Mouse (Mus musculus): ENCODE measurements around the gene Msln. TPM values are rescaled to one million over a fixed set of nuclear protein-coding genes. Genes with fewer than 3 reads are reported as not detected.

Gene Msln
- total and polyA plus RNA-seq, 3 experiments, result not detected

DNA sequence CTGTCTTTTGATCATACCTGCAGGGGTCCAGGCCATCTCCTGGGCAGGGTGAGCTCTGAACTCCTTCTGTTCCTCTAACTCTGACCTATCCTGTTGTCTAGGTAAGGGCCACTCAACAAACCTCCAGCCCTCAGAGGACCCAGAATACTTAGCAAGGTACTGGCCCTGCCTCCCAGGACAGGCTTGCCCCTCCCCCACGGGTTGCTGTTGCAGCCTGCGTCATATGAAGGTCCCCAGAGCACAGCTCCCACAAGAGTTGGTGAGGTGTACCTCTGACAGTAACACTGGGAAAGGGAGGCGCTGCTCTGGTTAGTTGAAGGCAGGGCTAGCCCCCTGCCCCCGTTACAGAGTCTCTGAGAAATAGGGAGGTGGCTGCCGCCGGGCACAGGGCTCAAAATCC is 38.0 kb downstream of the Msln start:
- H3K36me3 ChIP-seq (ENCODE audit: control insufficient read depth in 1 of 2, insufficient read depth in 2 of 2, low read length in 2 of 2), result no peaks in the 10 kb centered on the region
- no peaks in the 10 kb centered on the region for H3K9me3 ChIP-seq (replicated peaks; ENCODE audit: insufficient read depth, low read length)
- no peak overlapping the region for H3K27ac ChIP-seq (ENCODE audit: control insufficient read depth, low read depth, low read length)
- no peak overlapping the region for H3K4me3 ChIP-seq (ENCODE audit: control insufficient read depth in 1 of 2, insufficient read depth in 1 of 2, low read depth in 2 of 2, low read length in 2 of 2)
- no peak for DNase-seq (ENCODE audit: low read depth, low spot score)
- H3K79me2 ChIP-seq (ENCODE audit: control insufficient read depth, insufficient read depth, low read length, poor library complexity), result no peaks in the 10 kb centered on the region
- TF ChIP-seq EP300 (IDR thresholded peaks at IDR 0.05; ENCODE audit: low read depth in 1 of 2, low read length in 2 of 2) (no peak), MAZ (IDR thresholded peaks at IDR 0.05; ENCODE audit: low read depth, low read length) (no peak)
- H3K27me3 ChIP-seq (ENCODE audit: control insufficient read depth in 1 of 2, insufficient read depth in 2 of 2, low read length in 2 of 2), result 0 out of 4 replicates have a peak, but pooled peaks cover 0 to 1% of the 10 kb centered on the region in 2 experiments
- no peak overlapping the region for H3K9ac ChIP-seq (ENCODE audit: control insufficient read depth, low read depth, low read length, poor library complexity, severe bottlenecking)
- peaks cover 0 to 10% of the 10 kb centered on the region in 2 experiments; a peak in 2 of 4 replicates for H3K4me1 ChIP-seq (ENCODE audit: control insufficient read depth in 1 of 2, insufficient read depth in 2 of 2, low read length in 2 of 2)

DNA sequence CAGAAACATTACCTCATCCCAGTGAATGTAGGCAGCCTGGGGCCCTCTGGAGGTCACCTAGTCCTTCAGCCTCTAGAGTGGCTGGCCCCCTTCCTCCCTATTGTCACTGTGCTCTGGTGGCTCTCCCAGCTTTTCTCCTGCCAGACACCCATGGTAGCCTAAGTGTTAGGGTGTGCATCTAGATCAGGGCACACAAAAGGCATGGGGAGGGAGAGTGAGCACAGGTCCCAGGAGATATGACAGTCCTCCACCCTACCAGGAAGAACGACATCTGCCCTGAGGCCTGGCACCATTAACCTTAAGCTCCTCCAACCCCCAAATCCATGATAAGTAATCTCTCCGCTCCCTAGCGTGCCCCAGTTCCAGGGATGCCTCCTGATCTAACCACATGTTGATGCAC is 38.6 kb downstream of the Msln start:
- Histone ChIP-seq H3K79me2 (ENCODE audit: control insufficient read depth, insufficient read depth, low read length, poor library complexity) (no peaks in the 10 kb centered on the region), H3K9ac (ENCODE audit: control insufficient read depth, low read depth, low read length, poor library complexity, severe bottlenecking) (no peak overlapping the region), H3K27ac (ENCODE audit: control insufficient read depth, low read depth, low read length) (no peak overlapping the region), H3K36me3 (ENCODE audit: control insufficient read depth in 1 of 2, insufficient read depth in 2 of 2, low read length in 2 of 2) (no peaks in the 10 kb centered on the region), H3K4me3 (ENCODE audit: control insufficient read depth in 1 of 2, insufficient read depth in 1 of 2, low read depth in 2 of 2, low read length in 2 of 2) (no peak overlapping the region), H3K27me3 (ENCODE audit: control insufficient read depth in 1 of 2, insufficient read depth in 2 of 2, low read length in 2 of 2) (0 out of 4 replicates have a peak, but pooled peaks cover 0 to 1% of the 10 kb centered on the region in 2 experiments), H3K4me1 (ENCODE audit: control insufficient read depth in 1 of 2, insufficient read depth in 2 of 2, low read length in 2 of 2) (peaks cover 0 to 10% of the 10 kb centered on the region in 2 experiments; a peak in 2 of 4 replicates), H3K9me3 (replicated peaks; ENCODE audit: insufficient read depth, low read length) (no peaks in the 10 kb centered on the region)
- no peak for DNase-seq (ENCODE audit: low read depth, low spot score)
- no peak for TF ChIP-seq HCFC1 (IDR thresholded peaks at IDR 0.05; ENCODE audit: low read depth, low read length)
- 0 out of 4 replicates have a peak, but pooled peaks of 1 of the 2 experiments have one; percentile 15 for TF ChIP-seq POLR2A (IDR thresholded peaks at IDR 0.05; ENCODE audit: control insufficient read depth in 1 of 2, insufficient read depth in 1 of 2, low read depth in 1 of 2, low read length in 2 of 2, poor library complexity in 1 of 2)

DNA sequence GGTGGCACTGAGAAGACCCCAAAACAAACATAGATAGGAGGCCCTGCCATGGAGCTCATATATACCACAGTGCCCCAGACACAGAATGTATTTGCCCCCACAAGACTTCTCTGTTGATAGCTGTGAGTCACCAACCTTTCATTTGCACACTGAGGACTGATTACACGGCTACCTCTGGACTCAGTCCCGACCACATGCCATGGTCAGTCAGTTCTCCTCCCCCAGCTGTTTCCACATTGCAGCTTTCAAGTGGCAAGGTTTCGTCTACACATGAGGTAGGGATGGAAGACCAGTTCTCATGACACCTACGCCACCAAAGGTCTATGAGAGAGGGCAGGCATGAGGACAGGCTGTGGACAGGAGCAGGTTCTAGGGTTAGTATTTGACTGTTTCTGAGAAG is 43.0 kb downstream of the Msln start:
- Histone ChIP-seq H3K9ac (ENCODE audit: control insufficient read depth, low read depth, low read length, poor library complexity, severe bottlenecking) (no peak overlapping the region), H3K27ac (ENCODE audit: control insufficient read depth, low read depth, low read length) (no peak overlapping the region), H3K36me3 (ENCODE audit: control insufficient read depth in 1 of 2, insufficient read depth in 2 of 2, low read length in 2 of 2) (no peaks in the 10 kb centered on the region), H3K9me3 (replicated peaks; ENCODE audit: insufficient read depth, low read length) (no peaks in the 10 kb centered on the region), H3K27me3 (ENCODE audit: control insufficient read depth in 1 of 2, insufficient read depth in 2 of 2, low read length in 2 of 2) (peaks cover 0 to 9% of the 10 kb centered on the region in 2 experiments; a peak in 3 of 4 replicates), H3K79me2 (ENCODE audit: control insufficient read depth, insufficient read depth, low read length, poor library complexity) (no peaks in the 10 kb centered on the region), H3K4me1 (ENCODE audit: control insufficient read depth in 1 of 2, insufficient read depth in 2 of 2, low read length in 2 of 2) (peaks cover 0 to 9% of the 10 kb centered on the region in 2 experiments; a peak in 2 of 4 replicates), H3K4me3 (ENCODE audit: control insufficient read depth in 1 of 2, insufficient read depth in 1 of 2, low read depth in 2 of 2, low read length in 2 of 2) (no peak overlapping the region)
- no peak for DNase-seq (ENCODE audit: low read depth, low spot score)
- TF ChIP-seq HCFC1 (IDR thresholded peaks at IDR 0.05; ENCODE audit: low read depth, low read length) (no peak), POLR2AphosphoS5 (IDR thresholded peaks at IDR 0.05; ENCODE audit: borderline replicate concordance, low read depth, low read length) (no peak), TCF12 (IDR thresholded peaks at IDR 0.05; ENCODE audit: low read depth, low read length) (no peak), ZC3H11A (IDR thresholded peaks at IDR 0.05; ENCODE audit: low read depth, low read length) (no peak), E2F4 (IDR thresholded peaks at IDR 0.05; ENCODE audit: borderline replicate concordance, low read depth, low read length) (no peak), NELFE (IDR thresholded peaks at IDR 0.05; ENCODE audit: low read depth, low read length) (no peak), USF2 (IDR thresholded peaks at IDR 0.05; ENCODE audit: borderline replicate concordance in 1 of 2, insufficient read depth in 1 of 2, low read depth in 1 of 2, low read length in 2 of 2) (no peak), MAFK (IDR thresholded peaks at IDR 0.05; ENCODE audit: borderline replicate concordance, low read depth, low read length) (no peak), RAD21 (IDR thresholded peaks at IDR 0.05; ENCODE audit: low read depth, low read length) (no peak), MAX (IDR thresholded peaks at IDR 0.05; ENCODE audit: low read length) (no peak), CHD1 (IDR thresholded peaks at IDR 0.05; ENCODE audit: low read depth, low read length) (no peak), USF1 (IDR thresholded peaks at IDR 0.05; ENCODE audit: low read depth, low read length) (no peak), ELF1 (IDR thresholded peaks at IDR 0.05; ENCODE audit: low read depth, low read length) (no peak), ETS1 (IDR thresholded peaks at IDR 0.05; ENCODE audit: low read depth, low read length) (no peak), NRF1 (IDR thresholded peaks at IDR 0.05; ENCODE audit: insufficient read depth, low read depth, low read length, poor library complexity, severe bottlenecking) (no peak), ZMIZ1 (IDR thresholded peaks at IDR 0.05; ENCODE audit: low read depth, low read length) (no peak)
